Mouse (Mus musculus) small intestine, adult 2 months (tissue): ENCODE results near the gene Chn2. TPM values are rescaled to one million over a fixed set of nuclear protein-coding genes. Genes with fewer than 3 reads are reported as not detected.
A peak's percentile ranks its signal among the peaks of the same experiment; 100 is the strongest.

ENCODE experiments used
- H3K27ac ChIP-seq: fragments of 200-500 bp; 2 replicates; pipeline ENCODE4 v1.5.1; 2012; ENCODE audit warnings: low read depth, low read length, control low read depth, inconsistent platforms; ENCODE audit not compliant: insufficient read depth
- H3K27me3 ChIP-seq: fragments of 200-500 bp; 2 replicates; pipeline ENCODE4 v1.6.1; 2012; ENCODE audit warnings: mild to moderate bottlenecking, moderate library complexity, low read length, inconsistent platforms; ENCODE audit not compliant: control insufficient read depth, insufficient read depth
- H3K36me3 ChIP-seq: fragments of 200-500 bp; 2 replicates; pipeline ENCODE4 v1.6.1; 2012; ENCODE audit warnings: mild to moderate bottlenecking, low read length, control low read depth, inconsistent platforms; ENCODE audit not compliant: control insufficient read depth, insufficient read depth
- H3K4me1 ChIP-seq: fragments of 200-500 bp; 2 replicates; pipeline ENCODE4 v1.6.1; 2012; ENCODE audit warnings: low read length, inconsistent platforms, mixed read lengths; ENCODE audit not compliant: control insufficient read depth, insufficient read depth, insufficient read length
- H3K4me3 ChIP-seq: fragments of 200-500 bp; 2 replicates; pipeline ENCODE4 v1.5.1; 2012; ENCODE audit warnings: low read depth, mild to moderate bottlenecking, control low read depth, inconsistent platforms, low read length, moderate library complexity
- CTCF ChIP-seq: fragments of 200-500 bp; IDR thresholded peaks from 2 replicates; pipeline ENCODE4 v1.5.1; 2012; ENCODE audit warnings: low read depth, mild to moderate bottlenecking, control low read depth, inconsistent platforms, low read length, moderate library complexity, mixed read lengths; ENCODE audit not compliant: insufficient replicate concordance, insufficient read length; ENCODE audit errors: extremely low read depth
- POLR2A ChIP-seq: fragments of 200-500 bp; IDR thresholded peaks from 2 replicates; pipeline ENCODE4 v1.6.1; 2012; ENCODE audit warnings: low read depth, mild to moderate bottlenecking, control low read depth, inconsistent platforms, low read length, moderate library complexity
- WGBS: fragments of 180-500 bp; shearing (Covaris S2); methylation state at CpG from one replicate; pipeline ENCODE4 v1.1.7; 2018; 5-methylcytosine and 5-hydroxymethylcytosine counted together
- polyA plus RNA-seq: library from polyadenylated mRNA; depleted of rRNA; stranded (reverse); fragments of >200 nt; gene quantifications from 2 replicates; pipeline ENCODE4 v1.2.3, GENCODE M21; 2012

The Chn2 gene
- polyA plus RNA-seq, 1 experiment: 53.5 TPM

- Histone ChIP-seq H3K36me3 (peaks cover 4% of the 10 kb centered on the region; the same call in 1 of the 2 replicates), H3K27ac (no peak overlapping the region), H3K27me3 (no peaks in the 10 kb centered on the region), H3K4me1 (peaks cover 11% of the 10 kb centered on the region), H3K4me3 (no peak overlapping the region)
- 96% methylated on average over 5 of the region's 5 CpGs for WGBS
- TF ChIP-seq POLR2A: no peak
- no peak for TF ChIP-seq CTCF
Observed at GRCm38 (mm10) chr6:54197821-54198412, 158.6 kb downstream of the Chn2 start.

- no peaks in the 10 kb centered on the region for H3K27me3 ChIP-seq
- H3K4me3 ChIP-seq: no peak overlapping the region
- no peak overlapping the region for H3K27ac ChIP-seq
- peaks cover 2% of the 10 kb centered on the region; the same call in 1 of the 2 replicates for H3K36me3 ChIP-seq
- H3K4me1 ChIP-seq: peaks cover 14% of the 10 kb centered on the region
- TF ChIP-seq CTCF (no peak), POLR2A (no peak)
- WGBS: 22% methylated on average over 4 of the region's 4 CpGs
Observed at GRCm38 (mm10) chr6:54199516-54199915, 160.2 kb downstream of the Chn2 start.

- no peak overlapping the region for H3K27ac ChIP-seq
- no peaks in the 10 kb centered on the region for H3K27me3 ChIP-seq
- 86% methylated on average over 11 of the region's 11 CpGs for WGBS
- no peak overlapping the region for H3K4me3 ChIP-seq
- TF ChIP-seq CTCF (no peak), POLR2A (no peak)
- H3K4me1 ChIP-seq: peaks cover 14% of the 10 kb centered on the region
- H3K36me3 ChIP-seq: peaks cover under 1% of the 10 kb centered on the region; the same call in 1 of the 2 replicates
Observed at GRCm38 (mm10) chr6:54200031-54200722, 160.8 kb downstream of the Chn2 start.

- no peaks in the 10 kb centered on the region for H3K36me3 ChIP-seq
- H3K27ac ChIP-seq: peak overlapping the region; percentile 88
- H3K4me1 ChIP-seq: peaks cover 14% of the 10 kb centered on the region
- no peak overlapping the region for H3K4me3 ChIP-seq
- no peaks in the 10 kb centered on the region for H3K27me3 ChIP-seq
- no peak for TF ChIP-seq POLR2A
- no peak for TF ChIP-seq CTCF
- WGBS: 33% methylated on average over 7 of the region's 7 CpGs
Observed at GRCm38 (mm10) chr6:54202311-54203020, 163.1 kb downstream of the Chn2 start.

- Histone ChIP-seq H3K27ac (peak overlapping the region; percentile 56; the same call in 1 of the 2 replicates), H3K27me3 (no peaks in the 10 kb centered on the region), H3K4me3 (no peak overlapping the region), H3K36me3 (no peaks in the 10 kb centered on the region), H3K4me1 (peaks cover 14% of the 10 kb centered on the region)
- 54% methylated on average over 2 of the region's 2 CpGs for WGBS
- TF ChIP-seq POLR2A: no peak
- no peak for TF ChIP-seq CTCF
Observed at GRCm38 (mm10) chr6:54203316-54203715, 164.0 kb downstream of the Chn2 start.

- Histone ChIP-seq H3K4me3 (no peak overlapping the region), H3K36me3 (no peaks in the 10 kb centered on the region), H3K4me1 (peaks cover 14% of the 10 kb centered on the region), H3K27ac (peak overlapping the region; percentile 56; the same call in 1 of the 2 replicates), H3K27me3 (no peaks in the 10 kb centered on the region)
- 83% methylated on average over 6 of the region's 6 CpGs for WGBS
- TF ChIP-seq CTCF (no peak), POLR2A (no peak)
Observed at GRCm38 (mm10) chr6:54203926-54204325, 164.6 kb downstream of the Chn2 start.

- Histone ChIP-seq H3K36me3 (no peaks in the 10 kb centered on the region), H3K4me3 (no peak overlapping the region), H3K4me1 (peaks cover 14% of the 10 kb centered on the region), H3K27ac (no peak overlapping the region), H3K27me3 (no peaks in the 10 kb centered on the region)
- TF ChIP-seq POLR2A (no peak), CTCF (peak; percentile 28; the same call in 1 of the 2 replicates)
- WGBS: 43% methylated on average over 2 of the region's 2 CpGs
Observed at GRCm38 (mm10) chr6:54204931-54205330, 165.6 kb downstream of the Chn2 start.
